Comparison of ENCODE assay signal across 14 mouse cellular contexts in genomic region chr5:13182186-13182585, GRCm38 (mm10).
"Had no signal": no experiment of that assay in that cellular context is flagged by ENCODE, and none has a peak within 500 bp of the region (broad histone marks: within the 10 kb centered on the region; RNA-seq: fewer than 3 reads in every experiment).

No protein-coding gene starts in this region.

- DNase-seq: gastrocnemius, postnatal 14 days; gastrocnemius, postnatal 36 days; heart, adult 11 months; heart, adult 2 months; heart, postnatal 14 days; heart, postnatal 36 days; kidney, adult 11 months; kidney, adult 8-10 months; kidney, postnatal 10 days; kidney, postnatal 25 days; kidney, postnatal 4 days; liver had no signal

- ATAC-seq: hindbrain, postnatal 0 days; intestine, embryonic 16.5 days had no signal
